Mouse (Mus musculus) stomach, postnatal 0 days (tissue): Measurements from ENCODE around the gene Nr1d1. TPM values are rescaled to one million over a fixed set of nuclear protein-coding genes. Genes with fewer than 3 reads are reported as not detected.

Experiments
- ATAC-seq: fragments of 200-750 bp; cut with Nextera tagmentation; 2 replicates; pipeline ENCODE4 v1.8.0; 2017; ENCODE audit not compliant: low FRiP score, low TSS enrichment
- DNase-seq: peaks from one replicate; pipeline ENCODE4 v3.0.0-alpha.2; 2016; ENCODE audit warnings: low spot score
- H3K27ac ChIP-seq: fragments of 300-500 bp; sonication (generic); replicated peaks from 2 replicates; pipeline ENCODE4 v1.5.1; 2014; ENCODE audit warnings: mild to moderate bottlenecking, control low read depth
- H3K27me3 ChIP-seq: fragments of 300-500 bp; sonication (generic); 2 replicates; pipeline ENCODE4 v1.6.1; 2014; ENCODE audit warnings: low read length; ENCODE audit not compliant: control insufficient read depth, insufficient read depth
- H3K36me3 ChIP-seq: fragments of 300-500 bp; sonication (generic); 2 replicates; pipeline ENCODE4 v1.6.1; 2014; ENCODE audit warnings: low read length, mixed read lengths; ENCODE audit not compliant: control insufficient read depth, insufficient read depth
- H3K4me1 ChIP-seq: fragments of 300-500 bp; sonication (generic); replicated peaks from 2 replicates; pipeline ENCODE4 v1.6.1; 2014; ENCODE audit warnings: antibody characterized with exemption; ENCODE audit not compliant: control insufficient read depth, insufficient read depth
- H3K4me2 ChIP-seq: fragments of 300-500 bp; sonication (generic); replicated peaks from 2 replicates; pipeline ENCODE4 v1.6.1; 2014; ENCODE audit warnings: low read depth, mild to moderate bottlenecking, control low read depth, moderate library complexity
- H3K4me3 ChIP-seq: fragments of 300-500 bp; sonication (generic); 2 replicates; pipeline ENCODE4 v1.5.1; 2014; ENCODE audit warnings: low read depth, low read length, control low read depth
- H3K9ac ChIP-seq: fragments of 300-500 bp; sonication (generic); 2 replicates; pipeline ENCODE4 v1.6.1; 2014; ENCODE audit warnings: mild to moderate bottlenecking, low read length, control low read depth, mixed read lengths
- H3K9me3 ChIP-seq: fragments of 300-500 bp; sonication (generic); 2 replicates; pipeline ENCODE4 v1.6.1; 2016; ENCODE audit warnings: low read length; ENCODE audit not compliant: control insufficient read depth
- CTCF ChIP-seq: IDR thresholded peaks from 2 replicates; pipeline ENCODE4 v1.5.1; 2016; ENCODE audit warnings: antibody characterized with exemption, low read depth, mild to moderate bottlenecking, moderate library complexity
- EP300 ChIP-seq: optimal IDR thresholded peaks from 2 replicates; pipeline ENCODE3; 2016; ENCODE audit warnings: antibody characterized with exemption
- WGBS: fragments of 180-500 bp; shearing (Covaris S2); extraction: QIAGEN DNeasy Blood & Tissue Kit; methylation state at CpG from one replicate; pipeline ENCODE4 v1.1.7; 2014; 5-methylcytosine and 5-hydroxymethylcytosine counted together
- polyA plus RNA-seq: library from polyadenylated mRNA; unstranded; fragments of >200 nt; fragmentation: Nextera tagmentation; extraction: Ambion mirVana; gene quantifications from 2 replicates; pipeline ENCODE4 v1.2.1, GENCODE M21; 2015

Nr1d1 gene
- polyA plus RNA-seq, 1 experiment from 2014 or later = 7.9 TPM

DNA sequence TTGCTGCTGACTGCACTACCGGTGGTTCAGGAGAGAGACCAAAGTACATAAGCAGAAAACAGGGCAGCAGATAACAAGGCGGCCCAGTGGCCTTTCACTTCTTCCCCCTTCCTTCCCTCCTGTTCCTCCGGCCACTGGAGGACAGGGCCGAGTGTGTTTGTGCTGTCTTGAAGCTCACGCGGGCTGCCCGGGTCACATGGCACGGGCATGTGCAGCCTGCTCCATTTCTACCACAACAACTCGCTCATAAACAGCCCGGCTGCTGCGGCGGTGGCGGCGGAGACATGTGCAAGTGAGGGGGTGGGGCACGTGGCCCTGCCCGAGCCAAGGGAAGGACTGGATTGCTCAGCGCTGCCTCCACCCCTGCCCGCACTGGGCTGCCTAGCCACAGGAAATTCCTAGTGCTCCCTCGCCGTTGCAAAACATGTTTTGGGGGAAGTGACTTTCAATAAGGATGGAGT, 8.1 kb upstream of the Nr1d1 start:
- Histone ChIP-seq H3K27me3 (no peaks in the 10 kb centered on the region), H3K9ac (peak overlapping the region; percentile 54), H3K27ac (peak overlapping the region; percentile 97), H3K36me3 (no peaks in the 10 kb centered on the region), H3K4me1 (peaks cover 23% of the 10 kb centered on the region), H3K4me2 (peak overlapping the region; percentile 28), H3K9me3 (no peaks in the 10 kb centered on the region), H3K4me3 (no peak overlapping the region)
- ATAC-seq = peak; percentile 87
- peak; percentile 97 for DNase-seq
- WGBS = under 1% methylated on average over 20 of the region's 20 CpGs
- peak; percentile 60 for TF ChIP-seq EP300
- peak; percentile 30 for TF ChIP-seq CTCF

DNA sequence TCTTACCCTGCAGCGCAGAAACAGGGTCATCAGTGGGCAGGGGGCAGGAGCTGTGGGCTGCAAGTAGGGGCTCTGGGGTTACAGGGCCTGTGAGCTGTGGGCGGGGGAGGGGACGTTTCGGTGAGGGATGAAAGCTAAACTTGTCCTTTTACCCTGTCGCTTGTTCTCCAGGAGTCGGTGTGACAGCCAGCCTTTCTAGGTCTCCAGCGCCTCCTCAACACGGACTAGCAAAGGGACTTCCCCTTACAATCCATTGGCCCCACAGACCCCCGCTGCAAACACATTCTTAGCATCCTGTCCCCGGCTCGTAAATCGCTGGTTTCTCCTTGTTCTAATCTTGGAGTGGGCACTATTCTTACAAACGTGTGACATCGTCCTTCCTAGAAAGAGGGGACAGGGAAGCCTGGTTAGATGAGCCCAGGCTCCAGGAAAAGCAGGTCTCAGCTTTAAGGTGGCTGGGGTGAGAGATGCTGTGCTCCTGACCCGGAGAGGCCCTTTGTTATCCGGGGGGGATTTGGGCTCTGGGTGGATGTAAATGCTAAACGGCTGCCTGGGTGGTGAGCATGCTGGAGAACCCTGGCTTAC, 7.6 kb upstream of the Nr1d1 start:
- H3K36me3 ChIP-seq = no peaks in the 10 kb centered on the region
- ATAC-seq = no peak
- TF ChIP-seq EP300 = no peak
- TF ChIP-seq CTCF = no peak
- peaks cover 23% of the 10 kb centered on the region for H3K4me1 ChIP-seq
- peak overlapping the region; percentile 28 for H3K4me2 ChIP-seq
- 10% methylated on average over 17 of the region's 17 CpGs for WGBS
- peak overlapping the region; percentile 97 for H3K27ac ChIP-seq
- H3K4me3 ChIP-seq = no peak overlapping the region
- H3K27me3 ChIP-seq = no peaks in the 10 kb centered on the region
- no peaks in the 10 kb centered on the region for H3K9me3 ChIP-seq
- DNase-seq = no peak
- H3K9ac ChIP-seq = peak overlapping the region; percentile 54

DNA sequence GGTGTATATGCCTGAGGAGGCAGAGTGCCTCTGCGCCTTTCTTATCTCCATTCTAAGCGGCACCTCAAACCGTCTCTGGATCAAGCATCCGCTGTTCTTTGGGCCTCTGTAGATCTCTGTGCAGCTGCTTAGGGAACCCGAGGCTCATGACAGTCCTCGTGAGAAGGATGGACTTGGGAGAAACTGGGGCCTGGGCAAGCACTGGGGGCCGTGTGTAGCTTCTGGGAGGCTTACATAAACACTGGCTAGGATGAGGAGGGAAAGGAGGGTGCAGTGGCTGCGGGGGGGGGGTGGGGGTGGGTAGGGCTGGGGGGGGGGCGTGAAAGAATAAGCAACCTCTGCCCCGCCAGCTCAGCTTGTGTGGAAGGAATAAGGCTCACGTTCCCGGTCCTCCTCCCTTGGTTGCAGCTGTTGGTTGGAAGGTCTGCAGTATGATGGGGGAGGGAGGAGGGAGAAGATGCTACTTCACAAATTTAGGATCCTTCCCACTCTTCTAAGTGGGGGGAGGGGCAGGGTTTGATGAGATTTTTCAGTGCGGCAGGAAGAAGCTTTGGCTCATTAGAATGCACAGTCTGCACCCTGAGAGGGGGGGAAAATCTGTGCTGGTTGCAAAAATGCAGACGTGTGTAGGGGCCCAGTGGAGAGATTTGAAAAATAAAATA, 6.8 kb upstream of the Nr1d1 start:
- peak overlapping the region; percentile 31; the same call in 1 of the 2 replicates for H3K9ac ChIP-seq
- ATAC-seq = no peak; the same call in 1 of the 2 replicates
- DNase-seq = no peak
- H3K27me3 ChIP-seq = no peaks in the 10 kb centered on the region
- H3K9me3 ChIP-seq = no peaks in the 10 kb centered on the region
- H3K36me3 ChIP-seq = no peaks in the 10 kb centered on the region
- no peak overlapping the region for H3K4me3 ChIP-seq
- peak overlapping the region; percentile 5; the same call in 1 of the 2 replicates for H3K4me2 ChIP-seq
- WGBS = 29% methylated on average over 12 of the region's 14 CpGs
- TF ChIP-seq EP300 (no peak), CTCF (no peak)
- peak overlapping the region; percentile 97 for H3K27ac ChIP-seq
- peaks cover 26% of the 10 kb centered on the region for H3K4me1 ChIP-seq

DNA sequence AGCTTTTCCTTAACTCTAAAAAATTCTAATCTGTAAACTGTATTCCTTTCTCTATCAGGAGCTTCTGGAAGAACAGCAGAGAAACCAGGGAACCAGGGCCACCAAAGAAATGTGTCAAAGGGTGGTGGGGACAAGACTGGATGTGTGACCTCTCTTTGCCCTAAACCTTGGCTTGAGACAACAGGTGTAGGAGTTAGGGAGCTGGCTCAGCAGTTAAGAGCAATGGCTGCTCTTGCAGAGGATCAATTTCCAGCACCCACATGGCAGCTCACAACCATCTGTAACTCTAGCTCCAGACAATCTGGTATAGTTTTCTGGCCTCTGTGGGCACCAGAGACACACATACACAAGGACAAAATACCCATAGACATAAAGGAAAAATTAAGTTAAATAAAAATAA, 2.8 kb upstream of the Nr1d1 start:
- no peak overlapping the region for H3K4me2 ChIP-seq
- TF ChIP-seq CTCF = no peak
- no peak for TF ChIP-seq EP300

DNA sequence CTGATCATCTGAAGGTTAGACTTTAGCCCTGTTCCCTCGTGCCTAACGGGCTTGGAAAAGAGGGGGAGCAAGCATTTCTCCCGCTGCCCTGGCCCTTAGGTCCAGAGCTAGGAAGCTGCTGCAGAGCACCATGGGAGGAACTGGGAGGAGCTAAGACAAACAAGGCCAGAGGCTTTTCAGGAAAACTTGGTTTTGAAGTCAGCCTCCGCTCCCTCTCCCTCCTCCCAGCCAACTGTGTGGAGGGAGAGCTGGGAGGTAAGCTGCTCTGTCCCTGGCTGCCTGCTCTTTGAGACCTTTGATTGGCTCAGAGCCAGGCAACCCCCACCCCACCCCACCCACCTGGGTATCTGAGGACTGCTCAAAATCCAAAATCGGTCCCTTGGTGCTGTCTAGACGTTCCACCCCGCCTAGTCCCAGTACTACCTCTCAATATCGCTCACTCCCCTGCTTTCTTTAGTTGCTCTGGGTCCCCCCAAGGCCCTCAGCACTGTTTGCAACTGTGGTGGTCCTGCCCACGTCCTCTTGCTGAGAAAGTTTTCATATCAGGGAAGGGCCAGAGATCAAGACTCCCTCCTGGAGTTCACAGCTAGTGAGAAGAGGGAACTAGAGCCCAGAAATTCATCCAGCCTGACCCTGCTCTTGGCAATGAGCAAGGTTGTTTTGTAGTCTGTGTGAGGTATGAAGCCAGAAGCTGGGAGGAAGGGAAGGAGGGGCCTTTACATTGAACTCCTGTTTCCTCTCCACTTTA, 1.9 kb upstream of the Nr1d1 start:
- peak overlapping the region; percentile 32 for H3K4me2 ChIP-seq
- peak overlapping the region; percentile 43 for H3K9ac ChIP-seq
- no peaks in the 10 kb centered on the region for H3K27me3 ChIP-seq
- 8% methylated on average over 9 of the region's 9 CpGs for WGBS
- peaks cover 16% of the 10 kb centered on the region for H3K4me1 ChIP-seq
- no peaks in the 10 kb centered on the region for H3K9me3 ChIP-seq
- H3K4me3 ChIP-seq = no peak overlapping the region
- TF ChIP-seq EP300 (no peak), CTCF (no peak)
- H3K36me3 ChIP-seq = no peaks in the 10 kb centered on the region
- peak overlapping the region; percentile 95 for H3K27ac ChIP-seq
- ATAC-seq = no peak
- peak; percentile 58 for DNase-seq

More for the DNA sequence above, 2.8 kb upstream of the Nr1d1 start:
- H3K36me3 ChIP-seq = no peaks in the 10 kb centered on the region
- no peaks in the 10 kb centered on the region for H3K27me3 ChIP-seq
- DNase-seq (no peak), ATAC-seq (no peak)
- H3K4me1 ChIP-seq = peaks cover 21% of the 10 kb centered on the region
- H3K9me3 ChIP-seq = no peaks in the 10 kb centered on the region
- no peak overlapping the region for H3K9ac ChIP-seq
- peak overlapping the region; percentile 95 for H3K27ac ChIP-seq
- H3K4me3 ChIP-seq = no peak overlapping the region
